Mouse (Mus musculus) liver, embryonic 16.5 days (tissue): ENCODE results near the gene Syt13. TPM values are rescaled to one million over a fixed set of nuclear protein-coding genes. Genes with fewer than 3 reads are reported as not detected.

Experiments used
- polyA plus RNA-seq: library from polyadenylated mRNA; unstranded; fragments of >200 nt; fragmentation: Nextera tagmentation; extraction: Ambion mirVana; gene quantifications from 2 replicates; pipeline ENCODE4 v1.2.1, GENCODE M21; 2015

The Syt13 gene
- polyA plus RNA-seq, 1 experiment from 2014 or later: 0.14 TPM

Other genes with a start within 250 kb of the Syt13 start
- 1.2 and 1.7 TPM in 2 replicates for gene Prdm11, start 131.1 kb downstream of the Syt13 start, polyA plus RNA-seq